Mouse (Mus musculus) yolk sac, embryonic 10.5 days (tissue): ENCODE measurements at regions not wholly inside any gene's neighbourhood (a gene's known extent, or its start where the extent isn't known, plus 50 kb on each side); places are given as distances from the start of the nearest gene placed in this dataset.

Experiments
- DNase-seq: peaks from one replicate; pipeline ENCODE4 v3.0.0-alpha.2; 2017; ENCODE audit warnings: low spot score

DNA sequence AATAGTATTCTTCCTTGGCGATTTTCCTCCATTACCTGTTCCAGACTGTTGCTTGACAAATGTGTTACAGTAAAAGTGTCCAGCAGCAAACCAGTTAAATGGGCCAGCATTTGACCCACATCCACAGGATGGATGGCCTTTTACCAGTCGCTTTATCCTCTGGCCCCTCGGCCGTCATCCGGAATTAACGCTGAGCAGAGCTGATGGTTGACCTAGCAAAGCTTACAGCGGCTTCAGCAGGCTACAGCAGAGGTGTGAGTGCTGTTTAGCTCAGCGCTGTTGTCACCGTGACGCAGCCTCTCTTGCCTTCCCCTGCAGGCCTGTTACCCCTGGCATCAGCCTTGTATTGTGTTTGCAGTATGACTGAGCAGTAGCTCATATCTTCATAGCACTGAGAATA, 159.8 kb upstream of the Eif4g2 start:
- DNase-seq = no peak

DNA sequence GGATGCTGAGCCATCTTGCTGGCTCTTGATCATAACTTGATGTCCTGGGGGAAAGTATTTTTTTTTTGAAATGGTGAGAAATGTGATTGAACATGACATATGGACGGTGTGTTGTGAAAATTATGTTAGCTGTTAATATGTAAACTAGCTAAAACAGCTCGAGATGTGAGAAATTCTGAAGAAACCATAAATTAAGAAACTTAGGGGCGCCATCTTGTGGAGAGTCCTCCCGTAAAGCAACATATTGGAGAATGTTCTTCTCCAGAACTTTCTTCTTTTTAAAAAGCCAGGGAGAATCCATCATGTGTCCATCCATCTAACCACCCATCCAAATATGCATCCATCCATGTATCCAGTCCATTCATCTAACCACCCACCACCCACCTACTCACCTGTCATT, 158.7 kb upstream of the Eif4g2 start:
- DNase-seq = no peak

DNA sequence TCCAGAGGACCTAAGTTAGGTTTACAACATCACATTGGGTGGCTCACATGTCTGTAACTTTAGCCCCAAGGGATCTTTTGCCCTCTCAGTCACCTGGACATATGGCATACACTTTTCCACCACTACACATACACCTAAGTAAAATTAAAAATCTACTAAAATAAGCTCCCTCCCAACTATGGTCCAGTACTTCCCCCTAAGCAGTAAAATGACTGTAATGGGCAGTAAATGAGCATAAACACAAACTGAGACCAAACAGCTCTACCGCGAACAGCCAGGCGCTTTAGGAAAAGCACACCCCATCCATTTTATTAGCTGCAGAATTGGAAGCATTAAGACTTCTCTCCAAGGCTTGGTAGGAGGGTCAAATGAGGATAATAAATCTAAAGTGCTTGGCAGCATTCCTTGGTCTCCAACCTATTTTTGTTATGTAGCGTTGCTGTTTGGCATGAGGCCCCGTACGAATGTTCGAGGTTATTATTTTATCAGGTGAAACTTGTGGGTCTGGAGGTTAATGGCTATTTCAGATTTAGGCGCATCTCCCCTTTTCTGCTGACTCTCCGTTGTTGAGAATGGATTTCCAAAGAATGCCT, 157.5 kb upstream of the Eif4g2 start:
- DNase-seq = no peak

DNA sequence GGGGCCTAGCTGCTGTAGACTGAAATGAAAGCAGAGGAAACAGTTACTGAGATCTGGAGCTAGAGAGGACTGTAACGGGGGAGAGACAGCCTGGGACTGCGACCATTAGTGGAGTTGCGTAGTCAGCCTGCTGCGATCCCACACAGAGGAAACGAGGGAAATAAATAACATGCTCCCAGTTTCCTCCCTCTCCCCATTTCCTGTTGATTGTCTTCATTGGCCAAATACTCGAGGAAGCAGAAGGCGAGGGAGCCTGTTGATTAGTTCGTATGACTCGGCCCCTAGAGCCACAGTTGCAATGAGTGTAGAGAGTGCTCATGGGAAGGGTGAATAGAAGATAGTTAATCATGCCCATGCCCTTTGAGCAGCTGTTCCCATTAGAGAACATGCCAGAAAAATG, 155.0 kb upstream of the Eif4g2 start:
- DNase-seq = no peak

DNA sequence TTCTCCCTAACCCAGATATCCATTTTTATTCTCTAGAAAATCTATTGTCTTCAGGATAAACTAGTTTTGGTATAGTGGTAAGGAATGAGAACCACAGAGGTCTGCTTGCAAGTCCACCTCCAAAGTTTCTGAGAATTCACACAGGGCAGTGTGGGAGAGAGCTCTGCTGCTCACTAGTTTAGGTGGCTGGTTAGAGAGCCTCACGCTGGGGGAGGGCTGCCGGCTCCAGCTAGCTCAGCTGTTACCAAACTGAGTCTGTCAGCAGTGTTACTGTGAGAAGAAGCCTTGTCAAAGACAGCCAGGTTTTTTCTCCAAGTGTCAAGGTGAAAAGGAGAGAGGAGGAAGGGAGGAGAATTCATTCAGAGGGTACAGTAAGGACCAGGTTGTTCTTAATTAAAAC, 147.8 kb upstream of the Eif4g2 start:
- no peak for DNase-seq

DNA sequence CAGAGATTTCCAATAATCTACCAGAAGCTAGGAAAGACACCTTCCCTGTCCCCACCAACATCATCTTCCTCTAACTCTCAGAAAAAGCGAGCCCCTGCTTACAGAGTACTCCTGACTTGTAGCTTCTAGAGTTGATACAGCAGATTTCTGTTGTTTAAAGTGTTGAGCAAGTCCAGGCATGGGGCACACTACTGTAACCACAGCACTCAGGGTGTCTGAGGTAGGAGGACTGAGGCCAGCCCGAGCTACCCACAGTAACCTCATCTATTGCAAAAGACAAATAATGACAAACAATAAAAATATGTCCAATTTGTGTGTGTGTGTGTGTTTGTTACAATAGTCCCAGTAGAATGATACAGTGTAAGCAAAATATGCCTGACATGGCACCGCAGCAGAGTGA, 144.3 kb upstream of the Eif4g2 start:
- no peak for DNase-seq

DNA sequence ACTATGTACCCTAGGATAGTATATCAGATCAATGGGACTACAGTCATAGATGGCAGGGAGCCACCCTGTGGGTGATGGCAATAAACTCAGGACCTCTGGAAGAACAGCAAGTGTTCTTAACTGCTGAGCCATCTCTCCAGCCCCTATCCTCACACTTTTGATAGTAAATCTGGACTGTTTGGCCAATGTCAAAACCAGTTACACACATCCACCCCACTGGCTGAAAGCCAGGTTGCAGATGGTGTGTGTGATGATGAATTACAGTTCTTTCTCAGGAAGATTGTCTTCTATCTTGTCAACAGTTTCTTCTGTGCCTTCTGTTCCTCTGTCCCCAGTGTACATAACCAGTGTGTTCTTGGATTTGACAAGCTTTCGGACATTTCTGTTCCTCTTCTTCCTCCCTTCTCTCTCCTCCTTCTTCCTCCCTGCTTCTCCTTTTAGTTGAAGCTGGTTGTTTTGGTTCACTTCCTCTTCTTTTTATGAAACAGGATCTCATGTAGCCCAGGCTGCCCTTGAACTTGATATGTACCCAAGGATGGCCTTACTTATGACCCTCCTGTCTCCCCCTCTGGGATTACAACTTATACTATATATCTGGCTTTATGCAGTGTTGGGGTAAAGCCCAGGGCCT, 143.3 kb upstream of the Eif4g2 start:
- no peak for DNase-seq

DNA sequence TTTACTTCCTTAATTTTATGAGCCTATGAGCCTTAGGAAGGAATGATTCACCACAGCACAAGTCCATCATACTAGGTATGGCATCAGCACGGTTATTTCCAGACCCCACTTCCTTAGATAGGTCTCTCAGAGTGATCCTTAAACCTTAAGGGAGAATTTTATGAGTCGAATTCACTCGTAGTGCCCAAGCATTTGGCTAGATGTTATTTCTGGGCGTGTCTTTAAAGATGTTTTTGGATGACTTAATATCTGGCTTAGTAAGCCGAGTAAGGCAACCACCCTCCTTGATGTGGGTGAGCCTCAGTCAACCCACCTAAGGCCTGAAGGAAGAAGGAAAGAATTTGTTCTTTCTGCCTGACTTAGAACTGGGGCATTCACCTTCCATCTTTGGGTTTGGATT, 132.8 kb upstream of the Eif4g2 start:
- no peak for DNase-seq

DNA sequence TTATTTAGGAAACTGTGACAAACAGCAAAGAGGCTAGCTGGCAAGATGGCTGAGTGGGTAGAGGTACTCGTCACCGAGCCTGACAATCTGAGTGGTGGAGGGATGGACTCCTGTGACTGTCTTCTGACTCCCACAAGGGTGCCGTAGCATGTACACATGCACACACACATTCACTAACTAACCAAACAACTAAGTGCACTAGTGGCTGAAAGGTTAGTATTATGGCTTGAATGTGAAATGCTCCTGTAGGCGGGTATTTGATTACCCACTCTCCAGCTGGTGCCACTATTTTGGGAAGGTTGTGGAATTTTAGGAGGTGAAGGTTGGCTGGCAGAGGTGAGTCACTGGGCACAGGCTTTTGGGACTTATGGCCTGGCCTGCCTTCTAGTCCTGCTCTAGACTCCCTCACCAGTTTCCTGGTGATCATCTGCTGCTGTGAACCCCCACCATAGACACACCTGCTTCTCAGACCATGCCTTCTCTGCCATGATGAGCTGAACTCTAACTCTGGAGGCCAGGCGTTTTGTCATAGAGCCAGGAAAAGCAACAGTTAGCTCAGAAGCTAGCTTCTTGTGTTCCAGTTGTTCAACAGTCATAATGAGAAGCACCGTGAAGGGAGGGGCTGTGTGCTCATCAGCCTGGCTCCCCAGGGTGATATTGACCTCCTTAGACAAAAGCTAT, 131.5 kb upstream of the Eif4g2 start:
- DNase-seq = no peak

DNA sequence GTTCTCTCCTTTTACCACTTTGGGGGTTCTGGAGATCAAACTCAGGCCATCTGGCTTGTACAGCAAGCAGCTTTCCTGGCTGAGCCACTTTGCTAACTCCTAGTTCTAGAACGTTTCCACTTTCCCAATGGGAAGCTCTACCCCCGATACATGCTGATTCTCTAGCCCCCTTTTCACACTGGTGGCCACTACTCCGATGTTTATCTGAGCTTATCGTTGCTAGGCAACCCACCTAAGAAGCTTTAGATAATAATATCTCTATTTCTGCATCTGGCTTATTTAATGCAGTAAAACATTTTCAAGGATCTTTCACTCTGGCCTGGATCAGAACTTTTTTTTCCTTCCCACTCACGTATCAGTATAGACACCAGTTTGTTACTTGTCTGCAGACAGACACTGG, 129.4 kb upstream of the Eif4g2 start:
- no peak for DNase-seq

DNA sequence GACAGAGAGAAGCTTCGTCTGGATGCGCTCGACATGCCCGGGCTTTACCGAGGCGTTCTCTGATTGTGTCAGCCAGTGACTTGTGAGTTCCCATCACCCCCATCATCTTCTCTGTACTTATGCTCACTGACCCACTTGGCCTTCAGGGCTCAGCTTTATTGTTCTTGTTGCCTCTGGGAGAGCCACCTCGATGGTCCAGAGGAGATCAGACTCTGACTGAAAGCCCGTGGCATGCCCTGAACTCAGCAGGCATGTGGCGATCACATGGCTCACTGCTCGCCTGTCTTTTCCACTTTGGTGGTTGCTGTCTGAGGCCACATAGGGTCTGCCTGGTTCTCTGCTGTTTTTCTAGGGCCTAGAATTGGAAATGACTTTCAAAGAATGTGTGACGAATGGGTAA, 128.8 kb upstream of the Eif4g2 start:
- DNase-seq = no peak

DNA sequence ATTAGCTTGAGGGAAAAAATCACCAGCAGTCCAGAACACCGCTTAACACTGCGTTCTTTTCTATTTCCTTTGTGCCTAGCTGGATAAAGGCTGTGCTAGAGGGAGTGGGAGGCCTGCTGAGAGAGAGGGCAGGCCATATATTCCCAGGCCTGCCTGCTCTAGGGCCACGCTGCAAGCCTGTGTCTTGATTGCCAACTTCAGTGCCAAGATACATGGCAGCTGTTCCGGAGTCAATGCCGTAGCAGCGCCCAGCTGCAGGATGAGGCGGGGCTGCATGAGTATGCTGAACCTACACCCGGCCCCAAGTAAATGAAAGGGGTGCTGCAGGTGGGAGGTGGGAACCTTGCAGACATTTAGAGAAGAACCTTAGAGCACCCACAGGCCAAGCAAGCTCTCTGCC, 127.5 kb upstream of the Eif4g2 start:
- DNase-seq = no peak

DNA sequence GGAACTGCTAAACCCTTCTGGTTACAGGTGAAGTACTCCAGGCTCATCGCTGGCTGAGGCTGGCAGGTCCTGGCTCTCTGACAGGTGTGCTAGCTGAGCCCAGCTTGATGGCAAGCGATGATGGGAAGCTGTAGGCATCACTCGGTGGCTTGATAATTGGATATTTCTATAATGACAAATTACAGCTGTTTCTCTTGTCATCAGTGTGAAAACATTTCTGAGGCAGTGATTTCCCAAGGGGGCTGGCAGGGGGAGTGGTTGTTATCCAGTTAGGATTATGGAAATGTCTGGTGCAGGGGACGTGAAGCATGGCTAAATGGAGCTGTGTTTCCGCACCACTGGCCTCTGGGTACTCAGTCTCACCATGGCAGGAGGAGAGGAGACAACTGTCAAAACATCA, 123.0 kb upstream of the Eif4g2 start:
- no peak for DNase-seq

DNA sequence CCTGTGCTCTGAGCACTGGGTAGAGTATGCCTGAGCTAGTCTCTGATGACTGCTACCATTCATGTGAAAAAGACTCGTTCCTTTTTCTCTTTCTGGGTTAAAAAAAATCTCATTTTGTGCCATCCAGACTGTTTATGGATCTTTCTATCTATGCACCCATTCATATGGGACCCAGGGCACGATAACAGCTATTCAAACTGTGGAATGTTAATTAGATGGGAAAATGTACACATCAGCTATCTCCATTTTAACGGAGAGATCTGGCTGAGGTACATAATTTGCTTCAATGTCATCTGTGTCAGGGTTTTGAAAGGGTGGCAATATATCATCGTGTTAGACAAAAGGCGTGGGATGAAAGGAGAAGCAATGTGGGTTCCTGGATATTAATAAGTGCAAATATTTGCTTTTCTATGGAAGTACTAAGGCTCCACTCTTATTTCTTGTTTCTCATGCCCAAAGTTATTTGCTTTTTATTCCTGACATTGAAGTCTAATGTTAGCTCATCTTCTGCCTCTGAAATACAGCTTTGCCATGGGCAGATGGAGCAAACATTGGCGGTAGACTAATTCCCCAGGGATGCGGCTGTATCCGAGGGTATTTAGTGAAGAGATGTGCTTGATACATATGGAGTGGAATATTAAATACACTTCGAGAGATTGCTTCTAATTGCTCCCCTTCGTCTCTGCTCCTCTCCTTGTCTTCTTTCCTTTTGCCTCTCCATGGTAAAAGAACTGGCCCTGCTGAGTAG, 116.0 kb upstream of the Eif4g2 start:
- no peak for DNase-seq

DNA sequence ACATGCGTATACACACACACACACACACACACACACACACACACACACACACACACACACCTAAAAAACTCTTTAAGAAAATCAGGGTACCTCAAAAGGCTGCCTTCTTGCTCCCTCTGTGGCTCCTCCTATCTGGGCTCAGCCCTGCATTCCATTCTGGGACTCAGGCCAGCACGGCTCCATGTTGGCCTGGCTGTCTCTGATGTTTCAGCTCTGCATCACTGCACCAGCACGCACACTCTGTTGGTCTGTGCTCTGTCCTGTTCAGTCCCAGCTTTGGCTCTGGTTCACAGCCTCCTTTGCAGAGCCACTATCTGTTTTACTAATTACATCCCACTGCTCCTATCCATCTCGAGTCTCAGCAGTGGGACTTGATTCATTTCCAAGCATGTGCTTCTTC, 108.8 kb upstream of the Eif4g2 start:
- no peak for DNase-seq

DNA sequence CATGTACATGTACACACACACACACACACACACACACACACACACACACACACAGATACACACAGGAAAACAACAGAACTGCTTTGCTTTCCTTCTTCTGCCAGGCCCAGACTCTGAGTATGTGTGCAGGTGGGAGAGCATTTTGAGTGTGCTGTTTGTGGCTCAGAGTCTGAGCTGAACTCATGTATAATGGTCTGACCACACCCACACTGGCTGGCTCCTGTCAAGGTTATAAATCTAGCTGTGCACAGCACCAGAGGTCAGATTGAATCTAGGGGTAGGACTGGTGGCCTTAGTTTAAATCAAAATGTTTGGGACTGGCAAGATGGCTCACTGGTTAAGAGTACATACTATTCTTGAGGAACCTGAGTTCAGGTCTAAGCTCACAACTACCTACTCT, 108.4 kb upstream of the Eif4g2 start:
- DNase-seq = no peak

DNA sequence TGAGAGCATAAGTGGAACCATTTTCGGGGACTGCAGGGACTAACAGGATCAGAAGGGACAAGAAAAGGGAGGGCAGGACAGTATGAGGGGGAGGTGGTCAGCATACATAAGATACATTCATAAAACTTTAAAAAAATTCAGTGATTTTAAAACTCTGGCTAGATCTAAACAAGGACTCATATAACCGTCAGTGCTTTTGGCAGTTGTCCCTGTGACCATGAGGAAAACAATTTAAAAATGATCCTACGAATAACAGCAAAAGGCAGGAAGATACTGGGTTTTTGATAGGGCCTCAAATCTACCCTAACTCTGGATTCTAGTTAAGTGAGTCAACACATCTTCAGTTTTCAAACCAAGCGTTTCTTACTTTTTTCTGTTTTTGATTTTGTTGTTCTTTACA, 106.9 kb upstream of the Eif4g2 start:
- DNase-seq = no peak

DNA sequence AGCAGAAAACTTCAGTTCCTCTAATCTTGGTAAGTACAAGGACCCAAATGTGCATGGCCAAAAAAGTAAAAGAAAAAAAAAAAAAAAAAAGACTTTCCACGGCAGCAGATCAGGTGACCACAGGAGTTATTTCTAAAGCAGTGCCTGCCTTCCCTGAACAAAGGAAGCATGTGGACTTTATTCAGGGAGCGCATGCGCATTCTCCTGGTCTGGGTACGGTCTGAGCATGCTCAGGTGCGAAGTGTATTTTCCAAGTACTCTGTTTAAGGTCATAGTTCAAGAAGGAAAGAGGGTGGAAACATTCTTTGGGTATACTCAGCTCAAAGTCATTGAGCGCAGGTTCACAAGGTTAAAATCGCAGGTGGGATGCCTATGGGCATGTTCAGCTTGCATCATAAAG, 103.1 kb upstream of the Eif4g2 start:
- DNase-seq = peak; percentile 41

DNA sequence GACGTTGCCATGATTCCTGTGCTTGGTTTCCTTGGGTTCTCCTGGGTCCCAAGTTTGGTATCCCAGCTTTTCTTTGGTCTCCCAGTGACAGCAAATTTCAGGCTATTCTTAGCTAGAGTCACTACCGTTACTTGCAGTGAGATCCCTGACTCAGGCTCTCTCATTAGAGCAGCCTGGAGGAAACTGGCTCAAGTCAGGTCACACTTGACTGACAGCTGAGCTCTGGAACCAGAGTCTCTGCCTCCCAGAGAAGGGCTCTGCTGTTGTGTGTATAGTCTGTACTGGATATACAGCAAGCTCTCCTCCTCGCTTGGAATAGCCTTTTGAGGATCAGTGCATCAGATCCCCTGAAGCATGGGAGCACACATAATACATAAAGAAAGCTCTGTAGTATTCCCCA, 100.7 kb upstream of the Eif4g2 start:
- DNase-seq = no peak

DNA sequence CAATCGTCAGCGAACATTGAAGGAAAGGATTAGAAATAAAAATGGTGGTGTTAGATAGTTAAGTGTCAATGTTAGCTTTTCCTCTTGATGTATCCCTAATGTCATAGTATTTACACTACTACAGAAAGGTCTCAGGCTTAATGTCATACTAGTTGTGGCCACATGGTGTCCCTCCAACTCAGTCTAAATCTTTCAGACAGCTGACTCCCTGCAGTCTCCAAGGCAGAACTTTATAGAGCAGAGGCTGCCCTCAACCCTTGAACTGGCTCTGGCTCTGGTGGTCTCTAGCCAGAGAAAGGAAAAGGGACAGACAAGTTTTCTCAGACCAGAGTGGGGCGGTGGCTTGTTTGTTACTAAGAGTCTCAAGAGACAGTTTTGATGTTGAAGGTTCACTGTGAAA, 99.5 kb upstream of the Eif4g2 start:
- DNase-seq = peak; percentile 27

DNA sequence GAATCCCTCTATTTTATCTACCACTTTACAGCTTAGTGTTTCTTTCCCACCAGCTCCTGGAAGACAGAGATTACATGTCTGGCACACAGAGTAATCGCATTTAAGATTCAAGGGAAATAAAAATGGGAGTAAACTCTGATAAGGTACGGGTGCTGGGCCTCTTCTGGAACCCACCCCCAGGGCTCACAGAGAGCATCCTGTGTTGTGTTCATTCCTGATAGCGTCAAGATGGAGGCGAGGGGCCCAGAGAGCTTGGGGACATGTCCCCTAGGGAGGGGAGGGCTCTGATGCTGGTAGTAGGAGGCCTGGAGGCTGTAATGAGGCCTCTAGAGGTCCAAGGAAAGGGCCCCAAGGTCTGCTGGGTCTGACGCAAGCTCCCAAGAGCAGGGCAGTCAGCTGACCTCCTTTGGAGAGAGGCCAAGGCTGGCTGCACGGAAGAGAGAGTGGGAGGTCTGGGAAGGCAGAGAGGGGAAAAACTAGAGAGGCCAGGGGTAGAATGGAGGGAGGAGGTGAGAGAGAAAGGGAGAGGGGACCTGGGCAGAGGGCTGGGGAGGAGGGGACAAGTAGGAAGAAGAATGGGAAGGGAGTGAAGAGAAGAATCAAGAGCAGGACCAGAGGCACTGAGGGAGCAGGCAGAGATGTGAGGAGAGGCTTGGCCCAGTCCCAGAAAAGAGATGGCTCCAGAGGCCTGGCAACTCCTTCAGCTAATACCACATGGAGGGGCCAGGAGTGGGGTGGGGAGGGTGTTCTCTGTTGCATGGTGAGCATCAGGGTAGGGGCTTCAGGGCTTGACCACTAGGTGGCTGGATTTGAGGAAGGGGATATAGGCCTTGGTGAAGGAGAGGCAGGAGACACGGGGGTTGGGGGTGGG, 96.8 kb upstream of the Eif4g2 start:
- DNase-seq = peak; percentile 48
